Mouse (Mus musculus) cerebellum, adult 2 months (tissue): Measurements from ENCODE around the gene Mrpl21.

Experiments
- CTCF ChIP-seq: fragments of 200-500 bp; IDR thresholded peaks from 2 replicates; pipeline ENCODE4 v1.5.1; 2011; ENCODE audit warnings: low read depth, mild to moderate bottlenecking, control low read depth, low read length, moderate library complexity, borderline replicate concordance; ENCODE audit not compliant: insufficient read depth
- POLR2A ChIP-seq: fragments of 200-500 bp; IDR thresholded peaks from 2 replicates; pipeline ENCODE4 v1.6.1; 2011; ENCODE audit warnings: low read length, control low read depth, borderline replicate concordance; ENCODE audit not compliant: insufficient read depth

GRCm38 (mm10) chr19:3275744-3276365 lies 6.8 kb upstream of the Mrpl21 start:
- TF ChIP-seq CTCF (no peak), POLR2A (no peak)
